Mouse (Mus musculus) cerebellum, adult 2 months (tissue): ENCODE results near the gene Slu7.

Source experiments
- CTCF ChIP-seq: fragments of 200-500 bp; IDR thresholded peaks from 2 replicates; pipeline ENCODE4 v1.5.1; 2011; ENCODE audit warnings: low read depth, mild to moderate bottlenecking, control low read depth, low read length, moderate library complexity, borderline replicate concordance; ENCODE audit not compliant: insufficient read depth
- POLR2A ChIP-seq: fragments of 200-500 bp; IDR thresholded peaks from 2 replicates; pipeline ENCODE4 v1.6.1; 2011; ENCODE audit warnings: low read length, control low read depth, borderline replicate concordance; ENCODE audit not compliant: insufficient read depth

DNA sequence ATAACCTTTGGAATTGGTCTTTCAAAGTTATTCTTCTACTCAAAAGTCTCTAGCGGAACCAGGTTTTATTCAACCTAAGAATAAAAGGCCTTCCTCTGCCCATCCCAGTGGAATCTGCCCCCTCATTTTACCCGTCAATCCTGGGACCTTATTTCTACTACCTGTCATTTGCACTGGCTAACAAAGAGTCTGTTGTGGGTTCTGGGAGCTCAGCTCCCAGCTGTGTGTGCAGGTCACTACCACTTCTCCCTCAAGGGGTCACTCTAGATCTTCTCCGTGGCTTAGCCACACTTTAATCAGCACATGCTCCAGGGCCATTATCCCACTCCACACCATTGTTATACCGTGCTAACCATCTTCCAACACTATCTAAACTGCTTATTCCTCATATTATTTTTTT lies 34.2 kb upstream of the Slu7 start:
- no peak for TF ChIP-seq CTCF
- no peak for TF ChIP-seq POLR2A
